Mouse (Mus musculus) kidney, postnatal 0 days (tissue): ENCODE results near the gene Suclg2. TPM values are rescaled to one million over a fixed set of nuclear protein-coding genes. Genes with fewer than 3 reads are reported as not detected.

Source experiments
- ATAC-seq: fragments of 200-750 bp; cut with Nextera tagmentation; replicated peaks from 2 replicates; pipeline ENCODE4 v1.8.0; 2017; ENCODE audit warnings: low read depth, moderate number of reproducible peaks, moderate TSS enrichment, moderate library complexity; ENCODE audit not compliant: low FRiP score
- DNase-seq: peaks from one replicate; pipeline ENCODE4 v3.0.0-alpha.2; 2016; ENCODE audit warnings: low spot score
- H3K27ac ChIP-seq: fragments of 300-500 bp; sonication (generic); 2 replicates; pipeline ENCODE4 v1.5.1; 2014; ENCODE audit warnings: mild to moderate bottlenecking
- H3K27me3 ChIP-seq: fragments of 300-500 bp; sonication (generic); 2 replicates; pipeline ENCODE4 v1.6.1; 2014; ENCODE audit warnings: low read length, mixed read lengths; ENCODE audit not compliant: insufficient read depth
- H3K36me3 ChIP-seq: fragments of 300-500 bp; sonication (generic); 2 replicates; pipeline ENCODE4 v1.6.1; 2014; ENCODE audit warnings: low read length, mixed read lengths; ENCODE audit not compliant: insufficient read depth
- H3K4me1 ChIP-seq: fragments of 300-500 bp; sonication (generic); replicated peaks from 2 replicates; pipeline ENCODE4 v1.6.1; 2014; ENCODE audit warnings: antibody characterized with exemption, low read length, mixed read lengths; ENCODE audit not compliant: insufficient read depth
- H3K4me2 ChIP-seq: fragments of 300-500 bp; sonication (generic); 2 replicates; pipeline ENCODE4 v1.6.1; 2014; ENCODE audit warnings: mild to moderate bottlenecking, low read length, moderate library complexity, mixed read lengths
- H3K4me3 ChIP-seq: fragments of 300-500 bp; sonication (generic); replicated peaks from 2 replicates; pipeline ENCODE4 v1.5.1; 2014; ENCODE audit warnings: low read depth, low read length
- H3K9ac ChIP-seq: fragments of 300-500 bp; sonication (generic); 2 replicates; pipeline ENCODE4 v1.6.1; 2014; ENCODE audit warnings: low read depth, low read length
- H3K9me3 ChIP-seq: fragments of 300-500 bp; sonication (generic); replicated peaks from 2 replicates; pipeline ENCODE4 v1.6.1; 2016; ENCODE audit warnings: low read length, inconsistent platforms, mixed read lengths
- CTCF ChIP-seq: IDR thresholded peaks from 2 replicates; pipeline ENCODE4 v1.5.1; 2016; ENCODE audit warnings: antibody characterized with exemption, low read depth, mild to moderate bottlenecking, moderate library complexity
- WGBS: fragments of 180-500 bp; shearing (Covaris S2); extraction: QIAGEN DNeasy Blood & Tissue Kit; methylation state at CpG from one replicate; pipeline ENCODE4 v1.1.7; 2014; 5-methylcytosine and 5-hydroxymethylcytosine counted together
- polyA plus RNA-seq: library from polyadenylated mRNA; unstranded; fragments of >200 nt; fragmentation: Nextera tagmentation; extraction: Ambion mirVana; gene quantifications from 2 replicates; pipeline ENCODE4 v1.2.1, GENCODE M21; 2015

The Suclg2 gene
- polyA plus RNA-seq, 1 experiment from 2014 or later: 143 TPM

DNA sequence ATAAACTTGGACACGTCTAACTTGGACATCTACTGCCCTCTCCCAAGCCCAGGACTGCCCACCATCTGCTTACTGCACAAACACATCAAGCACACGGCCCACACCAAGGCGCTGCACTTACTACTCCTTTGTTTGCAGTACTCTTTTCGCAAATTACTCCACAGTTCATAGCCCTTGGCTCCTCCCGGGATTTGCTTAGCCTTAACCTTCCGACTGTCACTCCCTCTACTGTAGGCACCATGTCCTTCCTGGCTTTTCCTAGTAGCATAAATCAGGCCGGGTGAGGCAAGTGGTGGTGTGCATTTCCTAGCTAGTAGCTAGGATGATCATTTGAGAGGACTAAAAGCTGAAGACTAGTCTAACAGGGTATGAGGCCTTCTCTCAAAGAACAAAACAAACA lies 16.8 kb downstream of the Suclg2 start:
- DNase-seq (peak; percentile 72), ATAC-seq (no peak; the same call in 1 of the 2 replicates)
- Histone ChIP-seq H3K4me2 (no peak overlapping the region), H3K9me3 (no peaks in the 10 kb centered on the region), H3K27ac (peak overlapping the region; percentile 55; the same call in 1 of the 2 replicates), H3K9ac (no peak overlapping the region), H3K36me3 (no peaks in the 10 kb centered on the region), H3K4me1 (peaks cover 12% of the 10 kb centered on the region; the same call in 1 of the 2 replicates), H3K4me3 (no peak overlapping the region), H3K27me3 (no peaks in the 10 kb centered on the region)
- WGBS: 27% methylated on average over 7 of the region's 7 CpGs
- no peak for TF ChIP-seq CTCF

GRCm38 (mm10) chr6:95700981-95701610 lies 17.5 kb downstream of the Suclg2 start:
- Histone ChIP-seq H3K9me3 (no peaks in the 10 kb centered on the region), H3K27ac (0 out of 2 replicates have a peak overlapping the region, but pooled peaks have one; percentile 55), H3K4me2 (no peak overlapping the region), H3K4me3 (no peak overlapping the region), H3K27me3 (no peaks in the 10 kb centered on the region), H3K4me1 (peaks cover 12% of the 10 kb centered on the region; the same call in 1 of the 2 replicates), H3K9ac (no peak overlapping the region), H3K36me3 (no peaks in the 10 kb centered on the region)
- DNase-seq (no peak), ATAC-seq (no peak)
- 82% methylated on average over 2 of the region's 2 CpGs for WGBS
- TF ChIP-seq CTCF: peak; percentile 44; the same call in 1 of the 2 replicates

- Histone ChIP-seq H3K36me3 (no peaks in the 10 kb centered on the region), H3K9ac (no peak overlapping the region), H3K27ac (no peak overlapping the region), H3K27me3 (no peaks in the 10 kb centered on the region), H3K4me2 (no peak overlapping the region), H3K4me3 (no peak overlapping the region), H3K4me1 (peaks cover 12% of the 10 kb centered on the region; the same call in 1 of the 2 replicates), H3K9me3 (no peaks in the 10 kb centered on the region)
- TF ChIP-seq CTCF: no peak
- ATAC-seq: no peak
- WGBS: 62% methylated on average over 5 of the region's 5 CpGs
- DNase-seq: no peak
Observed at GRCm38 (mm10) chr6:95700191-95700590, 18.4 kb downstream of the Suclg2 start.

DNA sequence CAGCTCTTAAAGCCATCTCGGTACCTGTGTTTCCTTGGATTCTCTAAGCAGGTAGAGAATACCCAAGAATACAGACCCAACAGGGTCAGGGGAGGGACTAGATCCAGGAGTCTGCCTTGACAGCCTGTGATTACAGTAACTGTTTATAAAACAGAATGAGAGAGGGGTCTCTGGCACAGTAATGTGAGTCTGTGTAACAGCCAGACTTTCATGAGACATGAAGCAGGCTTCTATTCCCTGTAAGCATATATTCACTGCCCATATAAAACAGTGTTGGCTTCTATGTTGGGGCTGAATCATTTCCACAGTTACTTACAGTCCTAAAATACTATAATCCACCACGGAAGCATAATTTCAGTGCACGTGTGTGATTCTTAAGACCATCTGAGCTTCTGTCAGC lies 19.3 kb downstream of the Suclg2 start:
- H3K9ac ChIP-seq: no peak overlapping the region
- H3K9me3 ChIP-seq: no peaks in the 10 kb centered on the region
- no peak for DNase-seq
- H3K36me3 ChIP-seq: no peaks in the 10 kb centered on the region
- H3K4me1 ChIP-seq: peaks cover 12% of the 10 kb centered on the region; the same call in 1 of the 2 replicates
- no peak for TF ChIP-seq CTCF
- no peak overlapping the region for H3K4me3 ChIP-seq
- H3K4me2 ChIP-seq: no peak overlapping the region
- no peaks in the 10 kb centered on the region for H3K27me3 ChIP-seq
- no peak overlapping the region for H3K27ac ChIP-seq
- WGBS: 84% methylated on average over 3 of the region's 3 CpGs
- no peak for ATAC-seq

- Histone ChIP-seq H3K36me3 (no peaks in the 10 kb centered on the region), H3K9ac (no peak overlapping the region), H3K4me1 (peaks cover 12% of the 10 kb centered on the region; the same call in 1 of the 2 replicates), H3K27ac (no peak overlapping the region), H3K4me3 (no peak overlapping the region), H3K9me3 (no peaks in the 10 kb centered on the region), H3K27me3 (no peaks in the 10 kb centered on the region), H3K4me2 (no peak overlapping the region)
- WGBS: 51% methylated on average over 4 of the region's 6 CpGs
- no peak for TF ChIP-seq CTCF
- no peak for DNase-seq
- no peak for ATAC-seq
Observed at GRCm38 (mm10) chr6:95698536-95699162, 20.0 kb downstream of the Suclg2 start.

- ATAC-seq (no peak), DNase-seq (no peak)
- Histone ChIP-seq H3K9ac (no peak overlapping the region), H3K36me3 (no peaks in the 10 kb centered on the region), H3K4me3 (no peak overlapping the region), H3K27ac (no peak overlapping the region), H3K4me1 (0 out of 2 replicates have a peak, but pooled peaks cover 2% of the 10 kb centered on the region), H3K27me3 (no peaks in the 10 kb centered on the region), H3K9me3 (no peaks in the 10 kb centered on the region), H3K4me2 (no peak overlapping the region)
- TF ChIP-seq CTCF: no peak
- 82% methylated on average over 4 of the region's 4 CpGs for WGBS
Observed at GRCm38 (mm10) chr6:95694910-95695309, 23.7 kb downstream of the Suclg2 start.
